Mouse (Mus musculus): ENCODE measurements around the gene Neb.
A peak's percentile ranks its signal among the peaks of the same experiment; 100 is the strongest.
"Not testable (repeated sequence)": the region's sequence is repeated elsewhere in the genome, so short reads cannot be mapped to it uniquely, and the experiment has no call there.

The Neb gene

GRCm38 (mm10) chr2:52177726-52178125, 200.5 kb downstream of the Neb start:
- no peak for DNase-seq (ENCODE audit: low read depth, low spot score)

- DNase-seq (ENCODE audit: low read depth, low spot score) = no peak
These were observed 201.1 kb downstream of the Neb start for GRCm38 (mm10) chr2:52177184-52177583.

- peak; percentile 31 for DNase-seq (ENCODE audit: low read depth, low spot score)
These were observed 201.7 kb downstream of the Neb start for GRCm38 (mm10) chr2:52176537-52176936.

DNA sequence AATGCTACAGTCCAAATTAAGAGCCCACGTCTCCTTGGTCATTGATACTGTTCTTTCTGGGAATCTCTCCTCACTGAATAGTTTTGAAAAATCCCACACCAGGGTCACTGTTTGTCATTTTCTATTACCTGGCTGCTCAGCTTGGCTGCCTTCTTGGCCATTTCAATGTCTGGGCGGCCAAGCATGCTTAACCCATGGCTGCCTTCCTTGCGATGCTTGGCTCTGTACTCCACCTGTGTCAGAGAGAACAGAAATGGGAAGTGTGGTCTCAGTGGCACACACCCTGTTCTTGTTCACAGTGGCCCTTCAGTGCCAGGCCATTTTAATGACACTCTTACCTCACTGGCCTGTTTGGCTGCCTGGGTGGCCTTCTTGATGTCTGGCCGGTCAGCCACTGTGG, 203.3 kb downstream of the Neb start:
- DNase-seq (ENCODE audit: low read depth, low spot score) = peak; percentile 23

DNA sequence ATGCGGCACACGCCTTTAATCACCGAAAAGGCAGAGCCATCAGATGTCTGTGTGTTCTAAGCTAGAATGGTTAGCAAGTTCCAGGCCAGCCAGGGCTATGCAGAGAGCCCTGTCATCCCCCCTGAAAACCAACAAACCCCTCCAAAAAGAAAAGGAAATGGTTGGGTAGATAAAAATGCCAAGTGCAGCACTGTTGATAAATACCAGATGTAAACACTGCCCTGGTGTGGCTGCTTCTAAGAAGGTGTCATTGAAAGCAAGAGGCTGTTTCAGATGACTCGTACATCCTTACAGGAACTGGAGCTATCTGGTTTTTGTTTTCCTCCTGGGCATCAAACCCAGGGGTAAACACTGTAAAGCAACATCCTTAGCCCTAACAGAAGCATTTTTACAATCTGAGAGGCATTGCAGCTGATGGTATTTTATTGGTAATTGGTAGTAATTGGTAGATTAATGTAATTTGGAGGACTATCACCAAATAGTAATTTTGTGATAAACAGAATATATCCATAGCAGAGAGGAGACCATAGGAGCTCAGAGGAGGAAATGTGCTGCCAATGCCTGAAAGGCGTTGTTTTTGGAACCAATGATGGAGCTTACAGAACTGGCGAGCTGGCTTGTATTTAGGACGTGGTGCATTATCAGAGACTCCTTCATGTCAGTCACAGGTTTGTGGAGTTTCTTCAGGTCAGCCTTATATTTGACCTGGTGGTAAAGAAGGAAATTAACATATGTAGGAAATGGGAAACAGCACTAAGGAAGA, 208.8 kb downstream of the Neb start:
- no peak for DNase-seq (ENCODE audit: low read depth, low spot score)

- no peak for DNase-seq (ENCODE audit: low read depth, low spot score)
These were observed 225.2 kb downstream of the Neb start for GRCm38 (mm10) chr2:52153064-52153463.

DNA sequence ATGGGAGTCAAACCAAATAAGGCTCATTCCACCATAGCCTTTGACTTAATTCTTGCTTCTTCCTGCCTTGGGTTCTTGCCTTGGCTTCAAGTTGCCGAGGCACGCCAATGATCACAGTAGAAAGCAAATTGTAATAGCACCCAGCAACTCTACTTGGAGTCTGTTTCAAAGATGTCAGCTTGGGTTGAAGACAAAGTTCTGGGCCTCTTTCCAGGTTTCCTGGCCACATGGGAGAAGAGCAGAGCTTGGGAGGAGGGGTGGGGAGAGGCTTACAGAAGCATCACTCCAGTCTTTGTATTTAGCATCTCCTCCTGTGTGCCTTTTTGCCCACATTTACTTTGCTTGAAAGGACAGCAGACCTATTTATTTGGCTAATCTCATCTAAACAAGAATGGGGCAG, 244.9 kb downstream of the Neb start:
- no peak for DNase-seq (ENCODE audit: low read depth, low spot score)

DNA sequence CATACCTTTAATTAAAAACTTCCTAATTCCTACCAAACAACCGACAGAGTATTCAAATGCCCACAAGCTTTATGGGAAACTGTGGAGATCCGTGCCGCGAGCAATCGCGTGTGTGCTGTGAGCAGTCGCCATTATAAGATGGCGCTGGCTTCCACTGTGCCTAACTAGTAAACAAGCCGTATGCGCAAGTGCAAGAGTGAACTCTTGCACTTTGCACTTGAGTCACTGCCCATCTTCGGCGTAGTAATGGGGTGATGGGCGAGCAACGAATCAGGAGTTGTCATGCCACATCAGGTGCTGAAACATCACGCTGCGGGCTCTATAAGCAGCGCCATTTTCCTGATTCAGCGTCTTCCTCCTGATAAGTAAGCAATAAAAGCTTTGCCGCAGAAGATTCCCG, 246.9 kb downstream of the Neb start:
- not testable (repeated sequence) for DNase-seq (ENCODE audit: low read depth, low spot score)

DNA sequence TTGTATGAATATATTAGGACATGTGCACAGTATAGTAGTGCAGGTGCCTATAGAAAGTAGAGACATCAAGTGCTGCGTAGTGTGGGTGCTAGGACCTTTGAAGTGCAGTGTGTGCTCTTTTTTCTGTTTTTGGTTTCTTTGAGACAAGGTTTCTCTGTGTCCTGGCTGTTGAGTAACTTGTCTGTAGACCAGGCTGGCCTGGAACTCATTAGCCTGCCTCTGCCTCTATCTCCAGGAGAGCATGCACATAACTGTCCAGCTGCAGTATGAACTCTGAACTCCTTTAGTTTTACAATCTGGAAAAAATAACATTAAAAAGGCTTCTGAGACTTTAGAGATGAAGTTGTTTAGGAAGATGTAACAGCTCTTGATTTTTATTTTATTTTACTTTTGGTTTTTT, 264.2 kb downstream of the Neb start:
- DNase-seq (ENCODE audit: low read depth, low spot score) = no peak

Measured in A20 (cell line).